Mouse (Mus musculus): Measurements from ENCODE around the gene Tmem120b. TPM values are rescaled to one million over a fixed set of nuclear protein-coding genes. Genes with fewer than 3 reads are reported as not detected.

Tmem120b gene
- polyA plus RNA-seq, 1 experiment = not detected

DNA sequence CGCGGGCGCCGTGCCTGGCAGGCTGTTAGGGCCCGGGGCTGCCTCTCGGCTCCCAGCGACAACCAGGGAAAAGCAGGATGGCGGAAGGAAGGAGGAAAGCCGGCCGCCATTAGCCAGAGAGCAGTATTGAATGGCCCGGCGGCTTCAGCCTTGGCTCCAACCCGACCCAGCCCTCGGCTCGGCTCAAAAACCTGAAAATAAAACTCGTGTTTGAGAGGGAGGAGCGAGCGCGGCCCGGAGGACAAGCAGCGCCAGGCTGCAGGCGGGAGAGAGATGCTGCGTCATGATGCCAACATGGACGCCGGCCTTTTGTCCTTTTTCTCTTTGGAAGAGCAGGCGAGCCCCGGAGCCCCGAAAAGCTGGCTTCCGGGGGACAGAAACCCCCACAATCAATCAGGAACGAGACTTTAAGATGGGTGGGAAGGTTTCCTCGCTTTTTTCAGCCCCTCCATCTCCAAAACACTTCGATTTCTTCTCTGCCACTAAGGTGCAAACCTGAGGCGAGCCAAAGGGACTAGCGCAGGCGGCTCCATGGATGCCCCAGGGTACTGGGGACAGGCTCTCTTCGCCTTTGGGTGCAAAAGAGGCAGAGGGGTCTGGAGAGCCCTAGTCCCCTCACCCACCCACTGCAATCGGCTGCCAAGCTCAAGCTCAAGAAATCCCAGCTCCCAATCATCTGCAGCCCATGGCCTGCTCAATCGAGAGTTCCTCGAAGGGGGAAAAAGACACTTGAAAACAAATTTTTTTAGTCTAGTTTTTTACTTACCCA, 70.9 kb downstream of the Tmem120b start:
- Histone ChIP-seq H3K4me3 (ENCODE audit: insufficient read depth, low read depth, low read length) (peak overlapping the region; percentile 61), H3K27ac (ENCODE audit: insufficient read depth, low read depth, low read length) (peak overlapping the region; percentile 100), H3K4me1 (ENCODE audit: control insufficient read depth, insufficient read depth, low read length) (peaks cover 48% of the 10 kb centered on the region)
- TF ChIP-seq CTCF (IDR thresholded peaks at IDR 0.05; ENCODE audit: insufficient read depth, low read depth, low read length) (no peak), POLR2A (IDR thresholded peaks at IDR 0.05; ENCODE audit: insufficient read depth, low read depth, low read length) (peak; percentile 63; the same call in 1 of the 2 replicates)
- 0% methylated on average over 39 of the region's 39 CpGs for WGBS

DNA sequence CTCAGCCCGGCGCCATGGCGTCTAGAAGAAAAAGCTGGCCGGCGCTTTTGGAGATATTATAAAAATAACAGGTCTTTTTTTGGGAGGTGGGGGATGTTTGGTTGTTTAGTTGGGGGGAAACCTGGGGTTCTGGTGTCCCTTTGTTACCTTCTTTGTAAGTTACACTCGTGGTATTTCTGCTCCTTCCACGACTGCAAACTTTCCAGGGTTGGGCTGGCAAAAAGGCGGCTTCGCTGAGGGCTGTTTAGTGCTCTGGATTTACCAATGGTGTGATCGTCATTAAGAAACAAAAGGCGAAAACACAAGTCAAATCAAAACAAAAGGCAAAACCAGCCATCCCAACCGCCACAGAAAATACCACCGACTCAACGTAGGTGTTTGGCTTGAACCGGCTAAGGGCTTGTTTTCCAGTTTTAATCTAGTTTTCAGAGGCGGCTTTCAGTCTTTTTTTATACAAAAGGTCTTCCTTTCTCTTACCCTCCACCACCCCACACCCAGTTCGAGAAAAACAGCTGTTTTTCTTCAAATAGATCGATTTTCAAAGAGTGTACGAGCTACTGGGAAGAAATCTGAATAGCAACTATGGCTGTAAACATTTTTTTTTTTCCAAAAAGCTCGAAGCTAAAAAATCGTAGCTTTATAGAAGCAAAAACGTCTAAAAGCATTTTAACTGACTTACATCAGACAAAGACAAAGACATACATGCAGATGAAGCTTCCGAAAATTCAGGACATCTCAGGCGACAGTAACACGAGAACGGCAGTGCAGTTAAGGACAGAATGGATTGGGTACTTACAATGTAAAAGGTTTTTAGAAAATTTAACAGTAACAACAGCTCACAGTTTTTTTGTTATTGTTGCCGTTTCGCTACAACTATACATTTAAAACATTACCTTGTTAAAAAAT, 71.8 kb downstream of the Tmem120b start:
- peak overlapping the region; percentile 100 for H3K27ac ChIP-seq (ENCODE audit: insufficient read depth, low read depth, low read length)
- WGBS = under 1% methylated on average over 28 of the region's 28 CpGs

DNA sequence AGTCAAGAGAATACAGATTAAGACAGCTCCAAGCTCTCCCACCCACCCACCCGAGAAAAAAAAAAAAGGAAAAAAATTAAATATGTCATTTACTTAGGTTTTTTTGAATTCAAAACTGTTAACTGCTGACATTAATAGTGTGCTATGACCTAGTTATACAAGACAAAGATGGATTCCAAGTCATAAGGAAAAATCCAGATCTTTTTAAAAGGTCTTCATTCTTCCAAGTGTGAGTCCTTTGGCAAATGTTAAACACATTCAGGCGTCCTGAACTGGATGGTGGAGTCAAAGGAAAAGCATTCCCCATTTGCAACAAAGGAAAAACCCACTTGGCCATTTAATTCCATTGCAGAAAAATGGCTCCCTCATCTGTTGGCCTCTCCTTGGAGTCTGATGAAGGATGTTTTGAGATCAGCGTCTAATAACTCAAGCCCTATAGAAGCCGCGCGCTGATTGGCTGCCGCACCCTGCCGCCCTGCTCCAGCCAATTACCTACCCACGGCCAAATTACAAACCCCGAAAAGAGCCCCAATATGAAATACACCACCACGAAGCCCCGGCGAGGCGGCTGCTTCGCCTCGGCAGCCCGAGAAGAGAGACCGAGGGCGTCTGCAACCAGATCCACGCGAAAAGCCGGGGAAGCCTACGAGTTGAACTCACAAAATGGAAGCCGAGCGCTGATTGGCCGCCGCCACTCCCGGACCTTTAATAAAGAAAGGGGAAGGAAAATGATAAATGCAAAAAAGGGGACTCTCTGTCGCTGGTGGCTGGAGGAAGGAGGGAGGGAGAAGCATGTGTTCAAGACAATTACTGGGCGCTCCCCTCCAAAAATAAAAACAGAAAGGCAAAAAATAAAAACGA, 72.7 kb downstream of the Tmem120b start:
- TF ChIP-seq CTCF (IDR thresholded peaks at IDR 0.05; ENCODE audit: insufficient read depth, low read depth, low read length) (no peak), POLR2A (IDR thresholded peaks at IDR 0.05; ENCODE audit: insufficient read depth, low read depth, low read length) (peak; percentile 98)
- under 1% methylated on average over 31 of the region's 31 CpGs for WGBS
- H3K4me1 ChIP-seq (ENCODE audit: control insufficient read depth, insufficient read depth, low read length) = peaks cover 43% of the 10 kb centered on the region
- peak overlapping the region; percentile 94 for H3K4me3 ChIP-seq (ENCODE audit: insufficient read depth, low read depth, low read length)
- peak overlapping the region; percentile 94 for H3K27ac ChIP-seq (ENCODE audit: insufficient read depth, low read depth, low read length)

More for the DNA sequence above, 71.8 kb downstream of the Tmem120b start:
- H3K4me1 ChIP-seq (ENCODE audit: control insufficient read depth, insufficient read depth, low read length) = peaks cover 48% of the 10 kb centered on the region
- TF ChIP-seq POLR2A (IDR thresholded peaks at IDR 0.05; ENCODE audit: insufficient read depth, low read depth, low read length) = no peak
- no peak for TF ChIP-seq CTCF (IDR thresholded peaks at IDR 0.05; ENCODE audit: insufficient read depth, low read depth, low read length)
- peak overlapping the region; percentile 61 for H3K4me3 ChIP-seq (ENCODE audit: insufficient read depth, low read depth, low read length)

DNA sequence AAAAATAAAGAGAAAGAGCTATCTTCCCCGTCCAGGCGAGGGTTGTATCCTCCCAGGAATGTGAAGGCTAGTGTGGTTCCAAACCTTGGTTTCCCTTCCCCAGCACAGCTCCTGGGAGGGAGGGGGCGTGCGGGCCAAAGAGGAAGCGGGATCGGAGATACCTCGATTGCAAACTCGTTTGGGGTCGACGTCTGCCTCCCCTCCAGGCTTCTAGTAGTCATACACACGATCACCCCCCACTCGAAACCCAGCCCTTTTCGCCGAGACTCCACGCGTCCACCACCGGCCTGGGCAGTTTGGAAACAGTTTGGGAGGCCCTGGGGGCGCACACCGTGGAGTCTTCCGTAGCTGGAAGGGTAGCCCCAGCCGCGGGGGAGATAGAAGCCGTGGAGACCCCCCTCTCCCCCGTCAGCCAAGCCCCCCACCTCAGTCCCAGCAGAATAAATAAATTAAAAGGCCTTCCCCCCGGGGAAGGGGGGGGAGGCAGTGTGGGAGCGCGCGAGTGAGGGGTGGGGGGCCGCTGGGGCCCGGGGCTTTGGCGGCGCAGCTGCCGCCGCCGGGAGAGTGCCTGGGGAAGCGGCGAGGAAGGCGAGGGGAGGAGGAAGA, 73.4 kb downstream of the Tmem120b start:
- Histone ChIP-seq H3K27ac (ENCODE audit: insufficient read depth, low read depth, low read length) (peak overlapping the region; percentile 94), H3K4me1 (ENCODE audit: control insufficient read depth, insufficient read depth, low read length) (peaks cover 41% of the 10 kb centered on the region), H3K4me3 (ENCODE audit: insufficient read depth, low read depth, low read length) (peak overlapping the region; percentile 94)
- WGBS = under 1% methylated on average over 31 of the region's 38 CpGs
- no peak for TF ChIP-seq CTCF (IDR thresholded peaks at IDR 0.05; ENCODE audit: insufficient read depth, low read depth, low read length)
- no peak for TF ChIP-seq POLR2A (IDR thresholded peaks at IDR 0.05; ENCODE audit: insufficient read depth, low read depth, low read length)

DNA sequence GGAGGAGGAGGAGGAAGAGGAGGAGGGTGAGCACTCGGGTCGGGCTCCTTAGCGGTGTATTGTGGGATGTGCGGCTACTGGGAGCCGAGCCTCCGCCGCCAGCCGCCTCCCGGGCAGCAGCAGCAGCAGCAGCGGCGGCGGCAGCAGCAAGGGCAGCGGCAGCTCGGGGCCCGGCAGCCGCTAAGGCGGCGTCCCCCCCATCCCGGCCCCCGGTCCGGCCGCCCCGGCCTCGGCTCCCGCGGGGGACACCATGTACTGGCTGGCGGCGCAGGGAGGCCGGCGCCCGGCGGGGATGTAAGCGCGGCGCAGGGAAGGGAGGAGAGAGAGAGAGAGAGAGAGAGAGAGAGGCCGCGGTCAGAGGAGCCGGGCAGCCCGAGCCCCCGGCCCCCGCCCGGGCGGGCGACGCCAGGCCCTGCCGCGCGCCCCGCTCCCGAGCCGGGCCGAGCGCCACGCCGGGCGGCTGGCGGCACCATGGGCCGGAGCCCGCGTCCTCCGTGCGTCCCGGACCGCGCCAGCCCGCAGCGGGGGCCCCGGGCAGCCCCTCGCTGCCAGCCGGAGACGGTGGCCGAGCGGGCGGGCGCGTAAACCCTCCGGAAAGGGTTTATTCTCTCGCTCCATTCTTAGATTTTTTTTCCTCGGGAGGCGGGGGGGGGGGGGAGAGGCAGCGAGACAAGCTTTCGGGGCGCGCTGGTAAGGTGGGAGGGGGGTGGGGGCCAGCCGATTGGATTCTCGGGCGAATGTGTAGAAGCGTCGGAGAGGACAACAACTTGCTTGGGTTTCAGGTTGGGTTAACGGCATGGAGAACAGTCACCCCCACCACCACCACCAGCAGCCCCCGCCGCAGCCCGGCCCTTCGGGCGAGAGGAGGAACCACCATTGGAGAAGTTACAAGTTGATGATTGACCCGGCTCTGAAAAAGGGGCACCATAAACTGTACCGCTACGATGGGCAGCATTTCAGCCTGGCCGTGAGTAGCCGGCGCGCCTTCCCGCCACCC, 74.2 kb downstream of the Tmem120b start, which contains the start of gene Setd1b:
Gene Setd1b, plus strand, starts transcription at position 33 of the 997 bp plus-strand sequence.
- under 1% methylated on average over 92 of the region's 103 CpGs for WGBS

GRCm38 (mm10) chr5:123143251-123143970, 75.2 kb downstream of the Tmem120b start:
- no peak overlapping the region for H3K27ac ChIP-seq (ENCODE audit: insufficient read depth, low read depth, low read length)
- WGBS = under 1% methylated on average over 23 of the region's 24 CpGs
- peak overlapping the region; percentile 94 for H3K4me3 ChIP-seq (ENCODE audit: insufficient read depth, low read depth, low read length)
- H3K4me1 ChIP-seq (ENCODE audit: control insufficient read depth, insufficient read depth, low read length) = peaks cover 38% of the 10 kb centered on the region
- TF ChIP-seq POLR2A (IDR thresholded peaks at IDR 0.05; ENCODE audit: insufficient read depth, low read depth, low read length) (no peak), CTCF (IDR thresholded peaks at IDR 0.05; ENCODE audit: insufficient read depth, low read depth, low read length) (no peak)

More for the DNA sequence above, 74.2 kb downstream of the Tmem120b start, which contains the start of gene Setd1b:
- TF ChIP-seq POLR2A (IDR thresholded peaks at IDR 0.05; ENCODE audit: insufficient read depth, low read depth, low read length) (no peak; the same call in 1 of the 2 replicates), CTCF (IDR thresholded peaks at IDR 0.05; ENCODE audit: insufficient read depth, low read depth, low read length) (no peak)
- H3K4me1 ChIP-seq (ENCODE audit: control insufficient read depth, insufficient read depth, low read length) = peaks cover 35% of the 10 kb centered on the region
- H3K4me3 ChIP-seq (ENCODE audit: insufficient read depth, low read depth, low read length) = peak within 1 kb of the TSS; percentile 94
- peak within 1 kb of the TSS; percentile 94 for H3K27ac ChIP-seq (ENCODE audit: insufficient read depth, low read depth, low read length)

All from olfactory bulb, adult 2 months (tissue).